Mouse (Mus musculus) c-Kit-positive CD71-negative TER-119-negative erythroid progenitor cells, embryonic 14.5 days (primary cell): ENCODE data around the gene Gtf2i.

Experiments
- DNase-seq: peaks from one replicate; pipeline ENCODE4 v3.0.0-alpha.2; 2013; ENCODE audit warnings: low read depth

Gtf2i gene

GRCm38 (mm10) chr5:134243661-134244436 lies 70.7 kb downstream of the Gtf2i start:
- no peak for DNase-seq

- no peak for DNase-seq
These were observed 72.7 kb downstream of the Gtf2i start for GRCm38 (mm10) chr5:134241831-134242230.

- DNase-seq: no peak
These were observed 76.4 kb downstream of the Gtf2i start for GRCm38 (mm10) chr5:134237936-134238760.

GRCm38 (mm10) chr5:134237508-134237907 lies 77.1 kb downstream of the Gtf2i start:
- no peak for DNase-seq

GRCm38 (mm10) chr5:134236796-134237195 lies 77.8 kb downstream of the Gtf2i start:
- no peak for DNase-seq

- DNase-seq: no peak
These were observed 78.3 kb downstream of the Gtf2i start for GRCm38 (mm10) chr5:134236241-134236640.

- no peak for DNase-seq
These were observed 79.4 kb downstream of the Gtf2i start for GRCm38 (mm10) chr5:134235111-134235510.

- no peak for DNase-seq
These were observed 80.4 kb downstream of the Gtf2i start for GRCm38 (mm10) chr5:134234205-134234604.

GRCm38 (mm10) chr5:134233244-134233651 lies 81.3 kb downstream of the Gtf2i start:
- no peak for DNase-seq

GRCm38 (mm10) chr5:134232568-134232967 lies 82.0 kb downstream of the Gtf2i start:
- DNase-seq: no peak

GRCm38 (mm10) chr5:134232111-134232510 lies 82.4 kb downstream of the Gtf2i start:
- no peak for DNase-seq

- no peak for DNase-seq
These were observed 83.2 kb downstream of the Gtf2i start for GRCm38 (mm10) chr5:134231376-134231775.

GRCm38 (mm10) chr5:134229391-134229790 lies 85.2 kb downstream of the Gtf2i start, which contains the start of gene Ncf1:
Gene Ncf1 (minus strand): TSS chr5:134229625.
- no peak for DNase-seq

GRCm38 (mm10) chr5:134228249-134228638 lies 86.3 kb downstream of the Gtf2i start:
- no peak for DNase-seq

- no peak for DNase-seq
These were observed 86.8 kb downstream of the Gtf2i start for GRCm38 (mm10) chr5:134227574-134228248.

- DNase-seq: no peak
These were observed 87.6 kb downstream of the Gtf2i start for GRCm38 (mm10) chr5:134226946-134227345.

- DNase-seq: no peak
These were observed 89.3 kb downstream of the Gtf2i start for GRCm38 (mm10) chr5:134225110-134225901.

GRCm38 (mm10) chr5:134221708-134222150 lies 92.8 kb downstream of the Gtf2i start:
- no peak for DNase-seq

- DNase-seq: no peak
These were observed 93.3 kb downstream of the Gtf2i start for GRCm38 (mm10) chr5:134221278-134221677.

GRCm38 (mm10) chr5:134217900-134218299 lies 96.7 kb downstream of the Gtf2i start:
- no peak for DNase-seq

GRCm38 (mm10) chr5:134214021-134214806 lies 100.3 kb downstream of the Gtf2i start:
- no peak for DNase-seq
